Comparison of ENCODE assay signal across 41 mouse cellular contexts in the genomic region with DNA sequence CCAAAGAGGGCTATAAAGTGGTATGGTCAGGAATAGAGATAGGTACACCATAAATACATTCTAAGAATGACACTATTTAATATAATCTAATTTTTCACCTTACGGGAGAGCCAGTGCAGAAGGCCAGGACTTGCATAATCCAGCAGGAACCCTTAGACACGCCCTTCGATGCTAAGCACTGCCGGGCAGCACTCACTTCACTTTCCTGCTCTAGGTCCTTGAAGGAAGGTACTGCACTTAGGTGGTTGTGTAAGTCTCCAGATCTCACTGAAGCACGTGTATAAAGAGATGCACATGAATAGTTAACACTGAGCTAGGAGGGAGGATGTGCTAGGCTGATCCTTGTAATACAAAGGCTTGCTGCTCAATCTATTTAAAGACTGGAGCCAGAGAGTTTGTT. TPM values are rescaled to one million over a fixed set of nuclear protein-coding genes. Genes with fewer than 3 reads are reported as not detected.
"Had no signal": no experiment of that assay in that cellular context is flagged by ENCODE, and none has a peak within 500 bp of the region (broad histone marks: within the 10 kb centered on the region; RNA-seq: fewer than 3 reads in every experiment).

No protein-coding gene starts in this region.

- H3K27me3 ChIP-seq: forebrain, embryonic 15.5 days; heart, embryonic 12.5 days; hindbrain, embryonic 12.5 days; hindbrain, embryonic 15.5 days; kidney, embryonic 15.5 days; limb, embryonic 13.5 days; limb, embryonic 15.5 days had no signal

- H3K36me3 ChIP-seq: forebrain, embryonic 15.5 days had no signal

- H3K4me3 ChIP-seq: forebrain, embryonic 15.5 days; gastrocnemius, adult 2 months; heart, adult 2 months; heart, embryonic 10.5 days; heart, embryonic 12.5 days; hindbrain, embryonic 10.5 days; hindbrain, embryonic 12.5 days; hindbrain, embryonic 15.5 days; kidney, embryonic 15.5 days; limb, embryonic 13.5 days; limb, embryonic 15.5 days had no signal

- H3K4me2 ChIP-seq: forebrain, embryonic 15.5 days; heart, embryonic 12.5 days; hindbrain, embryonic 12.5 days; hindbrain, embryonic 15.5 days; kidney, embryonic 15.5 days; limb, embryonic 13.5 days; limb, embryonic 15.5 days had no signal

- ATAC-seq: forebrain, embryonic 15.5 days; hindbrain, postnatal 0 days; intestine, embryonic 16.5 days had no signal

- H3K9me3 ChIP-seq: forebrain, embryonic 15.5 days; heart, embryonic 10.5 days; heart, embryonic 12.5 days; hindbrain, embryonic 12.5 days; hindbrain, embryonic 15.5 days; kidney, embryonic 15.5 days; limb, embryonic 15.5 days had no signal

- H3K9ac ChIP-seq: forebrain, embryonic 15.5 days; heart, embryonic 12.5 days; hindbrain, embryonic 12.5 days; hindbrain, embryonic 15.5 days; kidney, embryonic 15.5 days; limb, embryonic 13.5 days; limb, embryonic 15.5 days had no signal

- H3K4me1 ChIP-seq: forebrain, embryonic 15.5 days; hindbrain, embryonic 10.5 days; hindbrain, embryonic 12.5 days; hindbrain, embryonic 15.5 days; kidney, embryonic 15.5 days; limb, embryonic 13.5 days; limb, embryonic 15.5 days had no signal

- DNase-seq: gastrocnemius, adult 2 months; gastrocnemius, postnatal 10 days; gastrocnemius, postnatal 25 days; heart, adult 2 months; heart, postnatal 10 days; heart, postnatal 4 days; kidney, adult 11 months; kidney, adult 2 months; kidney, adult 9 months; kidney, postnatal 14 days; kidney, postnatal 36 days; layer of hippocampus, adult 9-11 months; layer of hippocampus, postnatal 36 days; left cerebral cortex, postnatal 4 days had no signal

- H3K27ac ChIP-seq: forebrain, embryonic 15.5 days; gastrocnemius, adult 2 months; heart, adult 2 months; heart, embryonic 10.5 days; hindbrain, embryonic 10.5 days; hindbrain, embryonic 12.5 days; hindbrain, embryonic 15.5 days; hindbrain, postnatal 0 days; kidney, embryonic 15.5 days; kidney, postnatal 0 days; limb, embryonic 13.5 days; limb, embryonic 15.5 days had no signal

RNA-seq across cellular contexts. Expression of gene Myoc, which starts 39.3 kb away (rescaled TPM):
- total RNA-seq: granulocyte monocyte progenitor cell, adult 5-6 weeks had no signal
- polyA plus RNA-seq: forebrain, embryonic 15.5 days; heart, embryonic 10.5 days; heart, embryonic 12.5 days; heart, embryonic 14.5 days; hindbrain, embryonic 12.5 days; intestine, embryonic 14.5 days; limb, embryonic 11.5 days had no signal

RNA-seq across cellular contexts. Expression of gene Myocos, which starts 58.4 kb away (rescaled TPM):
- total RNA-seq: gastrocnemius, adult 2 months; gastrocnemius, postnatal 10 days; gastrocnemius, postnatal 25 days; gastrocnemius, postnatal 4 days; granulocyte monocyte progenitor cell, adult 5-6 weeks; heart, adult 2 months; heart, postnatal 10 days; heart, postnatal 25 days; heart, postnatal 4 days; hindbrain, postnatal 0 days; layer of hippocampus, adult 18-20 months; layer of hippocampus, adult 8-10 months; layer of hippocampus, postnatal 14 days; layer of hippocampus, postnatal 36 days; left cerebral cortex, adult 18-20 months; left cerebral cortex, adult 8-10 months; left cerebral cortex, postnatal 10 days; left cerebral cortex, postnatal 4 days had no signal
- polyA plus RNA-seq: forebrain, embryonic 15.5 days; frontal cortex, adult 2 months; heart, adult 2 months; heart, embryonic 10.5 days; heart, embryonic 12.5 days; heart, embryonic 14.5 days; heart, embryonic 16.5 days; hindbrain, embryonic 10.5 days; hindbrain, embryonic 12.5 days; hindbrain, embryonic 15.5 days; hindbrain, postnatal 0 days; intestine, embryonic 14.5 days; intestine, embryonic 16.5 days; kidney, adult 2 months; kidney, embryonic 15.5 days; kidney, postnatal 0 days; large intestine, adult 2 months; limb, embryonic 11.5 days; limb, embryonic 13.5 days; limb, embryonic 15.5 days had no signal
